Mouse (Mus musculus): ENCODE results near the gene Gpr12. TPM values are rescaled to one million over a fixed set of nuclear protein-coding genes. Genes with fewer than 3 reads are reported as not detected.

The Gpr12 gene
- polyA plus RNA-seq, 1 experiment from 2014 or later = 0.41 TPM

- Histone ChIP-seq H3K36me3 (replicated peaks; ENCODE audit: insufficient read depth, low read length) (no peaks in the 10 kb centered on the region), H3K4me2 (ENCODE audit: low read depth, low read length) (no peak overlapping the region), H3K27me3 (ENCODE audit: insufficient read depth, low read length) (no peaks in the 10 kb centered on the region), H3K27ac (ENCODE audit: low read depth) (no peak overlapping the region), H3K9ac (replicated peaks) (no peak overlapping the region), H3K4me3 (ENCODE audit: low read depth, low read length) (no peak overlapping the region), H3K4me1 (ENCODE audit: insufficient read depth) (peaks cover 5% of the 10 kb centered on the region; the same call in 1 of the 2 replicates), H3K9me3 (ENCODE audit: low read length) (no peaks in the 10 kb centered on the region)
- DNase-seq (no peak), ATAC-seq (no peak)
- 61% methylated on average over 5 of the region's 5 CpGs for WGBS (ENCODE audit: insufficient replicate concordance)
- TF ChIP-seq CTCF (IDR thresholded peaks at IDR 0.05; ENCODE audit: low read depth) = no peak
- TF ChIP-seq EP300 (IDR thresholded peaks at IDR 0.05; ENCODE audit: low read depth) = no peak
These were observed 7.5 kb upstream of the Gpr12 start for GRCm38 (mm10) chr5:146592580-146592979.

- no peak for ATAC-seq
- peaks cover under 1% of the 10 kb centered on the region; the same call in 1 of the 2 replicates for H3K27me3 ChIP-seq (ENCODE audit: insufficient read depth, low read length)
- DNase-seq = no peak
- TF ChIP-seq EP300 (IDR thresholded peaks at IDR 0.05; ENCODE audit: low read depth) (no peak), CTCF (IDR thresholded peaks at IDR 0.05; ENCODE audit: low read depth) (no peak)
- no peak overlapping the region for H3K4me3 ChIP-seq (ENCODE audit: low read depth, low read length)
- no peaks in the 10 kb centered on the region for H3K36me3 ChIP-seq (replicated peaks; ENCODE audit: insufficient read depth, low read length)
- no peak overlapping the region for H3K27ac ChIP-seq (ENCODE audit: low read depth)
- H3K9me3 ChIP-seq (ENCODE audit: low read length) = no peaks in the 10 kb centered on the region
- H3K9ac ChIP-seq (replicated peaks) = no peak overlapping the region
- H3K4me1 ChIP-seq (ENCODE audit: insufficient read depth) = no peaks in the 10 kb centered on the region
- WGBS (ENCODE audit: insufficient replicate concordance) = 83% methylated on average over 4 of the region's 4 CpGs
- no peak overlapping the region for H3K4me2 ChIP-seq (ENCODE audit: low read depth, low read length)
These were observed 6.6 kb upstream of the Gpr12 start for GRCm38 (mm10) chr5:146591636-146592035.

- 68% methylated on average over 4 of the region's 4 CpGs for WGBS (ENCODE audit: insufficient replicate concordance)
- Histone ChIP-seq H3K4me1 (ENCODE audit: insufficient read depth) (no peaks in the 10 kb centered on the region), H3K36me3 (replicated peaks; ENCODE audit: insufficient read depth, low read length) (no peaks in the 10 kb centered on the region), H3K4me3 (ENCODE audit: low read depth, low read length) (no peak overlapping the region), H3K27me3 (ENCODE audit: insufficient read depth, low read length) (peaks cover 7% of the 10 kb centered on the region), H3K9me3 (ENCODE audit: low read length) (no peaks in the 10 kb centered on the region), H3K27ac (ENCODE audit: low read depth) (no peak overlapping the region), H3K9ac (replicated peaks) (no peak overlapping the region), H3K4me2 (ENCODE audit: low read depth, low read length) (no peak overlapping the region)
- no peak for DNase-seq
- ATAC-seq = no peak
- TF ChIP-seq EP300 (IDR thresholded peaks at IDR 0.05; ENCODE audit: low read depth) = no peak
These were observed 5.9 kb upstream of the Gpr12 start for GRCm38 (mm10) chr5:146590987-146591386.

- Histone ChIP-seq H3K27ac (ENCODE audit: low read depth) (no peak overlapping the region), H3K27me3 (ENCODE audit: insufficient read depth, low read length) (peaks cover 36% of the 10 kb centered on the region), H3K4me1 (ENCODE audit: insufficient read depth) (peaks cover 6% of the 10 kb centered on the region), H3K9ac (replicated peaks) (no peak overlapping the region), H3K4me3 (ENCODE audit: low read depth, low read length) (no peak overlapping the region), H3K36me3 (replicated peaks; ENCODE audit: insufficient read depth, low read length) (no peaks in the 10 kb centered on the region), H3K9me3 (ENCODE audit: low read length) (no peaks in the 10 kb centered on the region), H3K4me2 (ENCODE audit: low read depth, low read length) (no peak overlapping the region)
- 58% methylated on average over 8 of the region's 8 CpGs for WGBS (ENCODE audit: insufficient replicate concordance)
- no peak for TF ChIP-seq CTCF (IDR thresholded peaks at IDR 0.05; ENCODE audit: low read depth)
- TF ChIP-seq EP300 (IDR thresholded peaks at IDR 0.05; ENCODE audit: low read depth) = no peak
- ATAC-seq (no peak), DNase-seq (no peak)
These were observed 1.5 kb upstream of the Gpr12 start for GRCm38 (mm10) chr5:146586357-146587070.

- peak overlapping the region; percentile 74 for H3K4me2 ChIP-seq (ENCODE audit: low read depth, low read length)
- peak overlapping the region; percentile 40; the same call in 1 of the 2 replicates for H3K4me3 ChIP-seq (ENCODE audit: low read depth, low read length)
These were observed 240 bp upstream of the Gpr12 start for GRCm38 (mm10) chr5:146585307-146585651.

GRCm38 (mm10) chr5:146584156-146584477 is 922 bp downstream of the Gpr12 start:
- WGBS (ENCODE audit: insufficient replicate concordance) = 7% methylated on average over 10 of the region's 10 CpGs
- Histone ChIP-seq H3K4me1 (ENCODE audit: insufficient read depth) (peaks cover 6% of the 10 kb centered on the region), H3K9ac (replicated peaks) (no peak overlapping the region), H3K9me3 (ENCODE audit: low read length) (no peaks in the 10 kb centered on the region), H3K4me3 (ENCODE audit: low read depth, low read length) (peak overlapping the region; percentile 40; the same call in 1 of the 2 replicates), H3K27me3 (ENCODE audit: insufficient read depth, low read length) (peaks cover 36% of the 10 kb centered on the region), H3K4me2 (ENCODE audit: low read depth, low read length) (peak overlapping the region; percentile 74), H3K27ac (ENCODE audit: low read depth) (no peak overlapping the region), H3K36me3 (replicated peaks; ENCODE audit: insufficient read depth, low read length) (no peaks in the 10 kb centered on the region)
- TF ChIP-seq CTCF (IDR thresholded peaks at IDR 0.05; ENCODE audit: low read depth) (no peak), EP300 (IDR thresholded peaks at IDR 0.05; ENCODE audit: low read depth) (no peak)
- ATAC-seq (no peak), DNase-seq (no peak)

More at GRCm38 (mm10) chr5:146585307-146585651, 240 bp upstream of the Gpr12 start:
- DNase-seq (no peak), ATAC-seq (no peak)
- Histone ChIP-seq H3K9me3 (ENCODE audit: low read length) (no peaks in the 10 kb centered on the region), H3K36me3 (replicated peaks; ENCODE audit: insufficient read depth, low read length) (no peaks in the 10 kb centered on the region), H3K9ac (replicated peaks) (no peak overlapping the region), H3K27me3 (ENCODE audit: insufficient read depth, low read length) (peaks cover 36% of the 10 kb centered on the region), H3K4me1 (ENCODE audit: insufficient read depth) (peaks cover 6% of the 10 kb centered on the region), H3K27ac (ENCODE audit: low read depth) (no peak overlapping the region)
- TF ChIP-seq EP300 (IDR thresholded peaks at IDR 0.05; ENCODE audit: low read depth) (no peak), CTCF (IDR thresholded peaks at IDR 0.05; ENCODE audit: low read depth) (no peak)
- WGBS (ENCODE audit: insufficient replicate concordance) = 6% methylated on average over 10 of the region's 10 CpGs
